Mouse (Mus musculus) CH12.LX (cell line): ENCODE measurements around the gene Gm10477. TPM values are rescaled to one million over a fixed set of nuclear protein-coding genes. Genes with fewer than 3 reads are reported as not detected.
"Not testable (repeated sequence)": the region's sequence is repeated elsewhere in the genome, so short reads cannot be mapped to it uniquely, and the experiment has no call there.

Source experiments
- DNase-seq: peaks from one replicate; pipeline ENCODE4 v3.0.0-alpha.2; 2013; ENCODE audit errors: extremely low read depth
- H3K27ac ChIP-seq: 2 replicates; pipeline ENCODE4 v1.5.1; 2012; ENCODE audit warnings: low read depth, mild to moderate bottlenecking, control low read depth, moderate library complexity; ENCODE audit not compliant: insufficient read depth
- H3K27me3 ChIP-seq: replicated peaks from 2 replicates; pipeline ENCODE3; 2012; ENCODE audit warnings: inconsistent platforms
- H3K36me3 ChIP-seq, 2 experiments: replicated peaks in 1 of 2; 2 replicates each; pipeline versions ENCODE3 to v1.6.1; 2012; ENCODE audit warnings: inconsistent platforms in 1 of 2, low read length in 1 of 2, mild to moderate bottlenecking in 1 of 2, mixed read lengths in 1 of 2, moderate library complexity in 1 of 2; ENCODE audit not compliant: control insufficient read depth in 1 of 2, insufficient read depth in 1 of 2
- H3K4me1 ChIP-seq, 2 experiments: 2 replicates each; pipeline ENCODE4 v1.6.1; 2012; ENCODE audit warnings: inconsistent platforms in 1 of 2, moderate library complexity in 1 of 2; ENCODE audit not compliant: insufficient read depth in 2 of 2, control insufficient read depth in 1 of 2
- H3K4me2 ChIP-seq: 2 replicates; pipeline ENCODE4 v1.6.1; 2012; ENCODE audit warnings: low read depth, mild to moderate bottlenecking, control low read depth; ENCODE audit not compliant: poor library complexity, insufficient read depth, severe bottlenecking
- H3K4me3 ChIP-seq, 3 experiments: fragments of 150-350 bp in 1 of 3; sonication (generic) in 1 of 3; replicated peaks in 1 of 3; 2 replicates each; pipeline versions ENCODE3 to v1.5.1; 2011 to 2012; ENCODE audit warnings: low read depth in 2 of 3, low read length in 2 of 3, mild to moderate bottlenecking in 2 of 3, moderate library complexity in 2 of 3, control low read depth in 1 of 3, improper control_type of control experiment in 1 of 3, inconsistent platforms in 1 of 3, mixed read lengths in 1 of 3; ENCODE audit not compliant: poor library complexity in 1 of 3
- H3K79me2 ChIP-seq: replicated peaks from 2 replicates; pipeline ENCODE4 v1.6.1; 2012; ENCODE audit warnings: mild to moderate bottlenecking, moderate library complexity; ENCODE audit not compliant: control insufficient read depth, poor library complexity, insufficient read depth, severe bottlenecking; ENCODE audit errors: extremely low read depth
- H3K9ac ChIP-seq: 2 replicates; pipeline ENCODE4 v1.6.1; 2012; ENCODE audit warnings: low read depth, mild to moderate bottlenecking, control low read depth, moderate library complexity; ENCODE audit not compliant: insufficient read depth
- H3K9me3 ChIP-seq: replicated peaks from 2 replicates; pipeline ENCODE3; 2012; ENCODE audit warnings: low read length, inconsistent platforms, mixed read lengths
- CTCF ChIP-seq, 2 experiments: IDR thresholded peaks in 1 of 2; conservative IDR thresholded peaks in 1 of 2; 2 replicates each; pipeline ENCODE4 v1.5.1; 2011 to 2012; ENCODE audit warnings: low read depth in 2 of 2, low read length in 2 of 2, improper control_type of control experiment in 1 of 2, inconsistent platforms in 1 of 2, mild to moderate bottlenecking in 1 of 2, moderate library complexity in 1 of 2
- ELF1 ChIP-seq: IDR thresholded peaks from 2 replicates; pipeline ENCODE4 v1.6.1; 2014; ENCODE audit warnings: low read depth, mild to moderate bottlenecking, inconsistent platforms, low read length, improper control_type of control experiment
- GABPA ChIP-seq: IDR thresholded peaks from 2 replicates; pipeline ENCODE4 v1.6.1; 2012; ENCODE audit warnings: low read depth, low read length, improper control_type of control experiment, inconsistent platforms; ENCODE audit not compliant: insufficient replicate concordance
- JUND ChIP-seq: conservative IDR thresholded peaks from 2 replicates; pipeline ENCODE4 v1.6.1; 2011; ENCODE audit warnings: low read depth, low read length, improper control_type of control experiment
- MXI1 ChIP-seq: IDR thresholded peaks from 2 replicates; pipeline ENCODE4 v1.6.1; 2011; ENCODE audit warnings: mild to moderate bottlenecking, low read depth, low read length, improper control_type of control experiment
- SIN3A ChIP-seq: IDR thresholded peaks from 2 replicates; pipeline ENCODE4 v1.6.1; 2012; ENCODE audit warnings: low read length, improper control_type of control experiment, inconsistent platforms
- ZC3H11A ChIP-seq: IDR thresholded peaks from 2 replicates; pipeline ENCODE4 v1.6.1; 2012; ENCODE audit warnings: low read depth, mild to moderate bottlenecking, inconsistent platforms, low read length, improper control_type of control experiment
- ZKSCAN1 ChIP-seq: IDR thresholded peaks from 2 replicates; pipeline ENCODE4 v1.6.1; 2012; ENCODE audit warnings: low read depth, inconsistent platforms, low read length, improper control_type of control experiment, borderline replicate concordance
- dilution Hi-C: fragments of 300-500 bp; cut with MboI; formaldehyde crosslinking; loops from 2 replicates; pipeline ENCODE4 v1.14.3; 2020; ENCODE audit warnings: low sequenced_read_pairs; ENCODE audit not compliant: extremely low pct_unique_long_range_greater_than_20kb, extremely low pct_ligation_motif_present
- in situ Hi-C: fragments of 300-500 bp; cut with MboI; formaldehyde crosslinking; loops from 3 replicates; pipeline ENCODE4 v1.14.3; 2019; ENCODE audit warnings: low sequenced_read_pairs, low pct_ligation_motif_present, low pct_unique_long_range_greater_than_20kb, mixed read lengths
- polyA plus RNA-seq: library from polyadenylated mRNA; unstranded; fragments of >175 nt; gene quantifications from 2 replicates; pipeline ENCODE4 v1.2.1, GENCODE M21; 2012; ENCODE audit warnings: low read depth; ENCODE audit not compliant: insufficient read length
- total RNA-seq, 2 experiments: library from RNA; depleted of rRNA; stranded (reverse); fragments of 300-350 nt in 1 of 2; fragments of >200 nt in 1 of 2; gene quantifications; 2 replicates each; pipeline ENCODE4 v1.2.3; 2012 to 2014

Gene Gm10477
- total RNA-seq (2012; rRNA removed) (not detected in 2 replicates), total RNA-seq (2014; rRNA removed) (not detected in 2 replicates), polyA plus RNA-seq (not detected in 2 replicates)

DNA sequence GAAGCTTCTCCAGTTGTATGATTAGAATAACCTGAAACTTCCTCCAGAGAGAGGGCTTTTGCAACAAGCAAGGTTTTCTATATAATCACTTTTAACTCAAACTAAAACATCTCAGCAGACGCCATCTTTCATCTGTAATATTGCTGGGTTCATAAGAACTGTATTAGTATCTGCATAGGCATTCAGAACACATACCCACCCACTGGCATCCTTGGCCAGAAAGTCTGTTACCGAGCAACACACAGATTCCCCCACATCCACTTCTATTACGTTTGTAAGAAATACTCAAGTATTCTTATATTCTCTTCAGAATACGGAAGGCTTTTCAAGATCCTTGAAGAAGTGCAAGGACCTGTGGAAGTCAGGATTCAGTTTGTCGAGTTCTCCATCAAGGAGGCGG, at the start of gene Gm10477:
TSS of gene Gm10477 (plus strand) at position 301 of the 400 bp plus-strand sequence.
- DNase-seq, in situ Hi-C loops, H3K79me2 ChIP-seq, H3K9ac ChIP-seq, H3K27ac ChIP-seq, H3K4me1 ChIP-seq, H3K27me3 ChIP-seq, H3K36me3 ChIP-seq, dilution Hi-C loops, H3K4me3 ChIP-seq, H3K4me2 ChIP-seq, H3K9me3 ChIP-seq: not testable (repeated sequence)

DNA sequence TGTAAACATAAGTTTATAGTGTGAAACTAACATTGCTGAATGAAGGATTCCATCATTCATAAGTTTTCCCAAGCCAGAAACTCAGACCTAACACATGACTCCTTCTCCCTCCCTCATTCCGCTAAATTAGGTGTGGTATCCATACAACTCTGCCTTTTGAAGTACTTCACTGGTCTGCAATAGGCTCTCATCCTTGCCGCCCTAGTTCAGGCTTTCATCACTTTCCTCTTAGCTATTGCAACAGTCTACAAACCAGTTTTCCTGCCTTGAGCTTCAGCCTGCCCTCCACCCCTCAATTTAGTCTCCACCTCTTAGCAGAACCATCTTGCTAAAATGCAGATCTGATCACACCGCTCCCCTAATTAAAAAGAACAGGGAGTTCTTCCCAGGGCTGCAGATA, 47.0 kb upstream of the Gm10477 start:
- H3K27ac ChIP-seq: no peak overlapping the region
- no peaks in the 10 kb centered on the region for H3K27me3 ChIP-seq
- H3K9ac ChIP-seq: no peak overlapping the region
- no peak overlapping the region for H3K4me2 ChIP-seq
- TF ChIP-seq MXI1: no peak
- TF ChIP-seq SIN3A: no peak
- TF ChIP-seq ZKSCAN1: no peak
- TF ChIP-seq ELF1: no peak
- no peak for TF ChIP-seq CTCF (conservative IDR thresholded peaks at IDR 0.05 in 1 of 2, IDR thresholded peaks at IDR 0.05 in 1 of 2; ENCODE audit: low read depth in 2 of 2, low read length in 2 of 2)
- no peak for TF ChIP-seq ZC3H11A
- no peak for DNase-seq
- no peaks in the 10 kb centered on the region for H3K9me3 ChIP-seq
- H3K4me3 ChIP-seq: no peak overlapping the region
- H3K4me1 ChIP-seq: peaks cover 0 to 16% of the 10 kb centered on the region in 2 experiments; a peak in 1 of 4 replicates
- no peaks in the 10 kb centered on the region for H3K79me2 ChIP-seq
- H3K36me3 ChIP-seq: peaks cover 3 to 5% of the 10 kb centered on the region in 2 experiments
- in situ Hi-C loops (no loop called here), dilution Hi-C loops (no loop called here)

DNA sequence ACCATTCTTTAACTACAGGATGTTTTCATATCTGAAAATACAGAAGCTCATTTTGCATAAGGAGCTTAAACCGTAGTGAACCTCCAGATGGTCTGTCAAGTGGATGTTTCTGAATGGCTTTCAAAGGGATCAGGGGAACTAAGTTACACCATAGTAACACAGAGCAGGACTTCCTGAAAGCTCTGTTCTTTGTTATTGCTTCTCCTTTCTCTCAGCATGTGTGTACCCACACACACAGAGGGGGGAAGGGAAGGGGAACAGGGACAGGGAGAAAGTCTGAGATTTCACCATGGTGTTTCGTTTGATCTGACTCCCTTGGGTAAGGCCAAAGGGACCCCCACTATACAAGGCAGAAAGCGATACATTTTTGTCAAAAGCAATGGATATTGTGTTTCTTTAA, 42.6 kb upstream of the Gm10477 start:
- dilution Hi-C loops: no loop called here
- H3K9ac ChIP-seq: no peak overlapping the region
- in situ Hi-C loops: loop anchor here (10.0 kb wide), 1 partner anchor 47 kb away; no protein-coding TSS in a partner anchor

More for the DNA sequence above, 42.6 kb upstream of the Gm10477 start:
- Histone ChIP-seq H3K4me1 (peaks cover 0 to 16% of the 10 kb centered on the region in 2 experiments; a peak in 1 of 4 replicates), H3K4me3 (no peak overlapping the region), H3K36me3 (peaks cover 7 to 19% of the 10 kb centered on the region in 2 experiments), H3K79me2 (no peaks in the 10 kb centered on the region), H3K9me3 (no peaks in the 10 kb centered on the region), H3K27me3 (no peaks in the 10 kb centered on the region), H3K4me2 (no peak overlapping the region), H3K27ac (no peak overlapping the region)
- no peak for TF ChIP-seq JUND
- TF ChIP-seq GABPA: no peak
- DNase-seq: peak; percentile 21
